Mouse (Mus musculus): ENCODE measurements around the gene Acad9. TPM values are rescaled to one million over a fixed set of nuclear protein-coding genes. Genes with fewer than 3 reads are reported as not detected.
"Not testable (repeated sequence)": the region's sequence is repeated elsewhere in the genome, so short reads cannot be mapped to it uniquely, and the experiment has no call there.

The Acad9 gene
- total and polyA plus RNA-seq, 3 experiments, result 61.7 to 86.4 (median 77.8) TPM

- H3K4me1 ChIP-seq (ENCODE audit: control insufficient read depth in 1 of 2, insufficient read depth in 2 of 2), result no peaks in the 10 kb centered on the region
- no peaks in the 10 kb centered on the region for H3K27me3 ChIP-seq (replicated peaks)
- no peak overlapping the region for H3K4me2 ChIP-seq (ENCODE audit: insufficient read depth, low read depth, poor library complexity, severe bottlenecking)
- peaks cover 6% of the 10 kb centered on the region for H3K9me3 ChIP-seq (replicated peaks; ENCODE audit: low read length)
- dilution Hi-C loops (cut with MboI; ENCODE audit: extremely low pct_ligation_motif_present, extremely low pct_unique_long_range_greater_than_20kb, low sequenced_read_pairs), result no loop called here
- no peak overlapping the region for H3K27ac ChIP-seq (ENCODE audit: insufficient read depth, low read depth)
- DNase-seq (ENCODE audit: extremely low read depth), result no peak
- in situ Hi-C loops (cut with MboI; ENCODE audit: low pct_ligation_motif_present, low pct_unique_long_range_greater_than_20kb, low sequenced_read_pairs), result no loop called here
- TF ChIP-seq E2F4 (IDR thresholded peaks at IDR 0.05; ENCODE audit: insufficient replicate concordance, low read depth, low read length), result no peak
- no peak for TF ChIP-seq HCFC1 (IDR thresholded peaks at IDR 0.05; ENCODE audit: low read depth, low read length)
- no peak for TF ChIP-seq BHLHE40 (IDR thresholded peaks at IDR 0.05; ENCODE audit: low read depth, low read length)
- TF ChIP-seq ELF1 (IDR thresholded peaks at IDR 0.05; ENCODE audit: low read depth, low read length), result no peak
- no peak for TF ChIP-seq ZKSCAN1 (IDR thresholded peaks at IDR 0.05; ENCODE audit: borderline replicate concordance, low read depth, low read length)
- no peak for TF ChIP-seq POLR2AphosphoS2 (IDR thresholded peaks at IDR 0.05; ENCODE audit: low read depth, low read length)
- TF ChIP-seq MXI1 (IDR thresholded peaks at IDR 0.05; ENCODE audit: low read depth, low read length), result no peak
- no peak for TF ChIP-seq CHD1 (IDR thresholded peaks at IDR 0.05; ENCODE audit: low read depth, low read length)
- TF ChIP-seq RAD21 (IDR thresholded peaks at IDR 0.05; ENCODE audit: low read depth, low read length), result no peak
- TF ChIP-seq USF1 (IDR thresholded peaks at IDR 0.05; ENCODE audit: low read depth, low read length), result no peak
- TF ChIP-seq POLR2A (IDR thresholded peaks at IDR 0.05; ENCODE audit: low read depth, low read length), result no peak
- TF ChIP-seq ZC3H11A (IDR thresholded peaks at IDR 0.05; ENCODE audit: low read depth, low read length), result no peak
- no peak for TF ChIP-seq PAX5 (IDR thresholded peaks at IDR 0.05; ENCODE audit: low read length)
- TF ChIP-seq JUND (conservative IDR thresholded peaks at IDR 0.05; ENCODE audit: low read depth, low read length), result no peak
- no peak for TF ChIP-seq UBTF (IDR thresholded peaks at IDR 0.05; ENCODE audit: low read depth, low read length)
- TF ChIP-seq ETS1 (conservative IDR thresholded peaks at IDR 0.05; ENCODE audit: low read depth, low read length), result no peak
- TF ChIP-seq CHD2 (IDR thresholded peaks at IDR 0.05; ENCODE audit: low read length), result no peak
- TF ChIP-seq NELFE (IDR thresholded peaks at IDR 0.05; ENCODE audit: low read depth, low read length), result no peak
- no peak for TF ChIP-seq SMC3 (IDR thresholded peaks at IDR 0.05; ENCODE audit: low read depth, low read length)
- no peak overlapping the region for H3K9ac ChIP-seq (ENCODE audit: insufficient read depth, low read depth)
- no peaks in the 10 kb centered on the region for H3K79me2 ChIP-seq (replicated peaks; ENCODE audit: control insufficient read depth, extremely low read depth, insufficient read depth, poor library complexity, severe bottlenecking)
- H3K36me3 ChIP-seq (replicated peaks in 1 of 2; ENCODE audit: control insufficient read depth in 1 of 2, insufficient read depth in 1 of 2, low read length in 1 of 2), result no peaks in the 10 kb centered on the region
- no peak overlapping the region for H3K4me3 ChIP-seq (replicated peaks in 1 of 3; ENCODE audit: low read depth in 2 of 3, low read length in 2 of 3, poor library complexity in 1 of 3)
These were observed 54.1 kb downstream of the Acad9 start for GRCm38 (mm10) chr3:36119684-36120548.

DNA sequence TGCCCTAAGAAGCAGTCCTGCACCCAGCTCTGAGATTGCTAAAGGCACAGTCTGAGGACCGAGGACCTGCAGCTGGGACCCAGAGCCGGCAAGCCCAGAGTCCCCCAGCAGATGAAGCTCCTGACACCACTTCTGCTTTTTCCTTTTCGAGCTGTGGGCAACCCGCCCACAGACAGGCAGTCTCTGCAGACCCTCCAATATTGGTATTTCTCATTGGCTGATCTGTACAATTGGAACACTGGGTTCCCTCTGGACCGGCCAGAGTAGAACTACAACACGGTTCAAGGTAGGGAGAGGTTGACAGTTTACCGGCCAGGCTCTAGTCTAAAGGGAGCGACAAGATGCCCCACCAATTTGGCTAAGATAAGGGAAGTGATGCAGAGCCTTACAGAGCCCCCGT lies 60.4 kb downstream of the Acad9 start:
- in situ Hi-C loops (cut with MboI; ENCODE audit: low pct_ligation_motif_present, low pct_unique_long_range_greater_than_20kb, low sequenced_read_pairs); H3K9ac ChIP-seq (ENCODE audit: insufficient read depth, low read depth); H3K27me3 ChIP-seq (replicated peaks); H3K36me3 ChIP-seq (replicated peaks in 1 of 2; ENCODE audit: control insufficient read depth in 1 of 2, insufficient read depth in 1 of 2, low read length in 1 of 2); dilution Hi-C loops (cut with MboI; ENCODE audit: extremely low pct_ligation_motif_present, extremely low pct_unique_long_range_greater_than_20kb, low sequenced_read_pairs); H3K9me3 ChIP-seq (replicated peaks; ENCODE audit: low read length); H3K4me2 ChIP-seq (ENCODE audit: insufficient read depth, low read depth, poor library complexity, severe bottlenecking); H3K27ac ChIP-seq (ENCODE audit: insufficient read depth, low read depth); H3K4me1 ChIP-seq (ENCODE audit: control insufficient read depth in 1 of 2, insufficient read depth in 2 of 2); H3K79me2 ChIP-seq (replicated peaks; ENCODE audit: control insufficient read depth, extremely low read depth, insufficient read depth, poor library complexity, severe bottlenecking): not testable (repeated sequence)
- peak; percentile 80 for DNase-seq (ENCODE audit: extremely low read depth)
- H3K4me3 ChIP-seq (replicated peaks in 1 of 3; ENCODE audit: low read depth in 2 of 3, low read length in 2 of 3, poor library complexity in 1 of 3), result peak overlapping the region in 1 of 3 experiments; percentile 23
